Mouse (Mus musculus) kidney, adult 2 months (tissue): Measurements from ENCODE around the gene Ccser1.

Experiments
- CTCF ChIP-seq: fragments of 200-500 bp; conservative IDR thresholded peaks from 2 replicates; pipeline ENCODE4 v1.5.1; 2011; ENCODE audit warnings: low read depth, mild to moderate bottlenecking, control low read depth, low read length, moderate library complexity, mixed read lengths; ENCODE audit not compliant: insufficient read depth, insufficient read length
- POLR2A ChIP-seq: fragments of 200-500 bp; IDR thresholded peaks from one replicate; pipeline ENCODE4 v1.6.1; 2011; ENCODE audit warnings: low read depth, low read length, control low read depth

GRCm38 (mm10) chr6:61334466-61334865 is 154.3 kb downstream of the Ccser1 start:
- TF ChIP-seq CTCF (no peak), POLR2A (no peak)
